Mouse (Mus musculus): ENCODE measurements at regions not wholly inside any gene's neighbourhood (a gene's known extent, or its start where the extent isn't known, plus 50 kb on each side); places are given as distances from the start of the nearest gene placed in this dataset.

GRCm38 (mm10) chr3:103408724-103409123 is 129.6 kb downstream of the Trim33 start:
- ATAC-seq (ENCODE audit: low read depth): no peak
- no peaks in the 10 kb centered on the region for H3K36me3 ChIP-seq (ENCODE audit: control insufficient read depth, insufficient read depth, low read length)
- no peak overlapping the region for H3K4me2 ChIP-seq (ENCODE audit: low read depth, low read length)
- no peak overlapping the region for H3K9ac ChIP-seq (replicated peaks; ENCODE audit: low read depth, low read length)
- H3K27ac ChIP-seq (ENCODE audit: low read depth, low read length): no peak overlapping the region
- no peak overlapping the region for H3K4me3 ChIP-seq (ENCODE audit: low read depth, low read length)
- 81% methylated on average over 5 of the region's 5 CpGs for WGBS
- no peaks in the 10 kb centered on the region for H3K27me3 ChIP-seq (ENCODE audit: control insufficient read depth, insufficient read depth, low read length)
- H3K4me1 ChIP-seq (ENCODE audit: control insufficient read depth, insufficient read depth, low read length): no peaks in the 10 kb centered on the region
- no peaks in the 10 kb centered on the region for H3K9me3 ChIP-seq (ENCODE audit: control insufficient read depth, low read length)

GRCm38 (mm10) chr3:103412247-103412646 is 133.2 kb downstream of the Trim33 start:
- Histone ChIP-seq H3K4me1 (ENCODE audit: control insufficient read depth, insufficient read depth, low read length) (no peaks in the 10 kb centered on the region), H3K27ac (ENCODE audit: low read depth, low read length) (no peak overlapping the region), H3K4me3 (ENCODE audit: low read depth, low read length) (no peak overlapping the region), H3K27me3 (ENCODE audit: control insufficient read depth, insufficient read depth, low read length) (no peaks in the 10 kb centered on the region), H3K36me3 (ENCODE audit: control insufficient read depth, insufficient read depth, low read length) (no peaks in the 10 kb centered on the region), H3K9ac (replicated peaks; ENCODE audit: low read depth, low read length) (no peak overlapping the region), H3K4me2 (ENCODE audit: low read depth, low read length) (no peak overlapping the region), H3K9me3 (ENCODE audit: control insufficient read depth, low read length) (no peaks in the 10 kb centered on the region)
- no peak for ATAC-seq (ENCODE audit: low read depth)
- WGBS: 78% methylated on average over 2 of the region's 2 CpGs

DNA sequence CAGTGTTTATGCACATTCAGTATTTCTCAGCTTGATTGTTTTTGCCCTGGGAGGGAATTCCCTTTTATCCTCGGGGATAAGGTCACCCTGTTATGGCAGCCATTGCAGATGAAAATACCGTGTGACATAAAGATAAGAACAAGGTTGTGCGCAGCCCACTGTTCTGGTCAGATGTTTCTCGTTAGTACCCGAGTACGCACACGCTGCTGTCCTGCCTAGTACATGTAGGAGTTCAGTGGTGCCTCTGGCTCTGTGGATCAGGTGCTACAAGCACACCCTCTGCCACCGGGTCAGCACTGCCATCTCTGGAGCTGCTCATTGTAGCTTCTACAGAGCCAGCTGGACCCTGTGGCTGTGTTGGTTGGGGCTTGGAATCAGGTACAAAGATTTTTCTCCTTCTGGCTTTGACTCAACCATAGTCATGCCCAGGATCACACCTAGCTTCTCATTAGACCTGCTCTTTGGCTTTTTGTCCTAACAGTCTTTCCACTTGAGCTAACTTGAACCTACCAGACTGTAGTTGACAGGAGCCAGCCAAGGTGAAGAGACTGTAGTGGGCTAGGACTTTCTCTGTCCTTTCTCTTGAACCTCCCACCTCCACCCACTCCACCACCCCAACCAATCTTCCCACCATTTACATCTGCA is 136.1 kb downstream of the Trim33 start:
- no peaks in the 10 kb centered on the region for H3K4me1 ChIP-seq (ENCODE audit: control insufficient read depth, insufficient read depth, low read length)
- H3K9me3 ChIP-seq (ENCODE audit: control insufficient read depth, low read length): no peaks in the 10 kb centered on the region
- H3K27ac ChIP-seq (ENCODE audit: low read depth, low read length): no peak overlapping the region
- H3K27me3 ChIP-seq (ENCODE audit: control insufficient read depth, insufficient read depth, low read length): no peaks in the 10 kb centered on the region
- H3K9ac ChIP-seq (replicated peaks; ENCODE audit: low read depth, low read length): no peak overlapping the region
- H3K36me3 ChIP-seq (ENCODE audit: control insufficient read depth, insufficient read depth, low read length): no peaks in the 10 kb centered on the region
- no peak overlapping the region for H3K4me3 ChIP-seq (ENCODE audit: low read depth, low read length)
- no peak for ATAC-seq (ENCODE audit: low read depth)
- 84% methylated on average over 8 of the region's 8 CpGs for WGBS
- H3K4me2 ChIP-seq (ENCODE audit: low read depth, low read length): no peak overlapping the region

- WGBS: 51% methylated on average over 2 of the region's 2 CpGs
Measured at GRCm38 (mm10) chr3:103416296-103416695, 137.2 kb downstream of the Trim33 start.

DNA sequence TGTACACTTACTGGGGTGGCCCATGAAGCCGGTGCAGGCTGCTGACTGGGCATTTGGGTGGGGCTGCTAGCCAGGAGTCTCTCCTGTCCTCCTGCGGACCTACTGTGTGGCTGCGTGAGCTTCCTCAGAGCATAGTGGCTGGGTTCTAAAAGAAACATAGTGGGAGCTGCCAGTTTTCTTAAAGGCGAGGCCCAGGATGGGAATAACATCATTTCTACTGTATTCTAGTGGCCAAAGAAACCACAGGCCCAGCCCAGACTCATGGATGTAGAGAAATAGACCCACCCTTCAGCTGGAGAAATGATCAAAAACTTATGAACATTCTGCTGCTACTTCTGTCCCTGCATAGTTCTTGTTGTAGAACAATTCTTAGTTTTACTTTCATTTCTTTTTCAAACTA is 138.7 kb downstream of the Trim33 start:
- Histone ChIP-seq H3K4me2 (ENCODE audit: low read depth, low read length) (no peak overlapping the region), H3K9me3 (ENCODE audit: control insufficient read depth, low read length) (no peaks in the 10 kb centered on the region), H3K27ac (ENCODE audit: low read depth, low read length) (no peak overlapping the region), H3K27me3 (ENCODE audit: control insufficient read depth, insufficient read depth, low read length) (no peaks in the 10 kb centered on the region), H3K4me1 (ENCODE audit: control insufficient read depth, insufficient read depth, low read length) (peaks cover 12% of the 10 kb centered on the region; the same call in 1 of the 2 replicates), H3K36me3 (ENCODE audit: control insufficient read depth, insufficient read depth, low read length) (no peaks in the 10 kb centered on the region), H3K9ac (replicated peaks; ENCODE audit: low read depth, low read length) (no peak overlapping the region), H3K4me3 (ENCODE audit: low read depth, low read length) (no peak overlapping the region)
- WGBS: 99% methylated on average over 4 of the region's 4 CpGs
- no peak for ATAC-seq (ENCODE audit: low read depth)

More at GRCm38 (mm10) chr3:103416296-103416695, 137.2 kb downstream of the Trim33 start:
- no peak overlapping the region for H3K9ac ChIP-seq (replicated peaks; ENCODE audit: low read depth, low read length)
- H3K4me1 ChIP-seq (ENCODE audit: control insufficient read depth, insufficient read depth, low read length): peaks cover 8% of the 10 kb centered on the region; the same call in 1 of the 2 replicates
- no peaks in the 10 kb centered on the region for H3K9me3 ChIP-seq (ENCODE audit: control insufficient read depth, low read length)
- no peaks in the 10 kb centered on the region for H3K27me3 ChIP-seq (ENCODE audit: control insufficient read depth, insufficient read depth, low read length)
- no peak overlapping the region for H3K27ac ChIP-seq (ENCODE audit: low read depth, low read length)
- ATAC-seq (ENCODE audit: low read depth): no peak
- H3K4me3 ChIP-seq (ENCODE audit: low read depth, low read length): no peak overlapping the region
- H3K36me3 ChIP-seq (ENCODE audit: control insufficient read depth, insufficient read depth, low read length): no peaks in the 10 kb centered on the region
- H3K4me2 ChIP-seq (ENCODE audit: low read depth, low read length): no peak overlapping the region

GRCm38 (mm10) chr3:103419761-103420620 is 140.9 kb downstream of the Trim33 start:
- H3K27me3 ChIP-seq (ENCODE audit: control insufficient read depth, insufficient read depth, low read length): no peaks in the 10 kb centered on the region
- ATAC-seq (ENCODE audit: low read depth): peak; percentile 60; the same call in 1 of the 2 replicates
- H3K9ac ChIP-seq (replicated peaks; ENCODE audit: low read depth, low read length): no peak overlapping the region
- H3K4me3 ChIP-seq (ENCODE audit: low read depth, low read length): no peak overlapping the region
- H3K9me3 ChIP-seq (ENCODE audit: control insufficient read depth, low read length): no peaks in the 10 kb centered on the region
- no peaks in the 10 kb centered on the region for H3K36me3 ChIP-seq (ENCODE audit: control insufficient read depth, insufficient read depth, low read length)
- H3K27ac ChIP-seq (ENCODE audit: low read depth, low read length): peak overlapping the region; percentile 58; the same call in 1 of the 2 replicates
- H3K4me1 ChIP-seq (ENCODE audit: control insufficient read depth, insufficient read depth, low read length): peaks cover 12% of the 10 kb centered on the region; the same call in 1 of the 2 replicates
- H3K4me2 ChIP-seq (ENCODE audit: low read depth, low read length): no peak overlapping the region
- WGBS: 10% methylated on average over 4 of the region's 4 CpGs

DNA sequence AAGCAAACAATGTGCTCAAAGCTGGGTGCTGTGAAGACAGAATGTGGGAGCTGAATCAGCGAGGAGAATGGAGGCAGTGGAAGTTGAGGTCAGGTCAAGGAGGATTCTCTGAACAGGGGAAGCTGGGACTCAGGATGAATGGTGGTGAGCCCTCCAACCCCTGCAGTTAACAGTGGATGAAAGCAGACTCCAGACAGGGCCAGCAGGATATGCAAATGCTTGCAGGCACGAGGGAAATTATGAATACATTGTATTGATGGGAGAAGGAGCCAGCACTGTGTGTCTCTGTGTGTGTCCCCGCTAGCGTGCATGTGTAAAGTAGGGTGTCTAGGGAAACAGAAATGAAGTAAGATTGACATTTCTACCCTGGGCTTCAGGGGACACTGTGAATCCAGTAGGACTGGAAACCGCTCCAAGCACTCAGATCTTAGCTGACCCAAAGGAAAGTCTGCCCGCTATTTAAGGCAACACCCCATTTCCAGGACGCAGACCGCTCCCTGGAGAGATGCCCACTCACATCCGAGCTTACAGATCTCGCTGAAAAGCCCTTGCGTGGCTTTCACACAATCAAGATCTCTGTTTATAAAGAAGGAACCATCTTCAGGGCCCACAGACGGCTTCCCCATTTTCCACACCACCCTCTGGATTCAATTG is 141.7 kb downstream of the Trim33 start:
- H3K27ac ChIP-seq (ENCODE audit: low read depth, low read length): peak overlapping the region; percentile 58
- H3K36me3 ChIP-seq (ENCODE audit: control insufficient read depth, insufficient read depth, low read length): no peaks in the 10 kb centered on the region
- peak; percentile 29; the same call in 1 of the 2 replicates for ATAC-seq (ENCODE audit: low read depth)
- no peak overlapping the region for H3K9ac ChIP-seq (replicated peaks; ENCODE audit: low read depth, low read length)
- 44% methylated on average over 12 of the region's 12 CpGs for WGBS
- H3K27me3 ChIP-seq (ENCODE audit: control insufficient read depth, insufficient read depth, low read length): no peaks in the 10 kb centered on the region
- H3K4me2 ChIP-seq (ENCODE audit: low read depth, low read length): no peak overlapping the region
- no peak overlapping the region for H3K4me3 ChIP-seq (ENCODE audit: low read depth, low read length)
- H3K4me1 ChIP-seq (ENCODE audit: control insufficient read depth, insufficient read depth, low read length): peaks cover 12% of the 10 kb centered on the region; the same call in 1 of the 2 replicates
- no peaks in the 10 kb centered on the region for H3K9me3 ChIP-seq (ENCODE audit: control insufficient read depth, low read length)

DNA sequence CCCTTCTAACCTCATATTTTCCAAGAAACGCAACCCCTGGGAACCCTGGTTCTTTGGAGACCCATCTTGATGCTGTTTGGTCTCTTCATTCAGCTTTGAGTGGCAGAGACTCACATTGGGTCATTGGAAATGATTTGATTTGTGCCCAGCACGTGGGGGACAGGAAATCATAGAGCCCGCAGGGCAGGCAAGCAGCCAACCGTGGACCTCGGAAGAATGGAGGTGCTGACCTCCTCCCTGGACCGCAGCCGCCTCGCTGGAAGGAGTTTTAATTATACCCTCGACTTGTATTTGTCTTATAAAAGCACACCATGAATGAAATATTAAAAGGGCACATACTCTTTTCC is 142.2 kb downstream of the Trim33 start:
- H3K36me3 ChIP-seq (ENCODE audit: control insufficient read depth, insufficient read depth, low read length): no peaks in the 10 kb centered on the region
- no peak overlapping the region for H3K9ac ChIP-seq (replicated peaks; ENCODE audit: low read depth, low read length)
- H3K9me3 ChIP-seq (ENCODE audit: control insufficient read depth, low read length): no peaks in the 10 kb centered on the region
- H3K27me3 ChIP-seq (ENCODE audit: control insufficient read depth, insufficient read depth, low read length): no peaks in the 10 kb centered on the region
- H3K4me3 ChIP-seq (ENCODE audit: low read depth, low read length): no peak overlapping the region
- H3K4me1 ChIP-seq (ENCODE audit: control insufficient read depth, insufficient read depth, low read length): peaks cover 12% of the 10 kb centered on the region; the same call in 1 of the 2 replicates
- no peak overlapping the region for H3K4me2 ChIP-seq (ENCODE audit: low read depth, low read length)
- WGBS: 37% methylated on average over 9 of the region's 9 CpGs
- H3K27ac ChIP-seq (ENCODE audit: low read depth, low read length): no peak overlapping the region
- ATAC-seq (ENCODE audit: low read depth): no peak

- no peaks in the 10 kb centered on the region for H3K9me3 ChIP-seq (ENCODE audit: control insufficient read depth, low read length)
- no peak overlapping the region for H3K4me2 ChIP-seq (ENCODE audit: low read depth, low read length)
- ATAC-seq (ENCODE audit: low read depth): no peak
- H3K4me3 ChIP-seq (ENCODE audit: low read depth, low read length): no peak overlapping the region
- H3K9ac ChIP-seq (replicated peaks; ENCODE audit: low read depth, low read length): no peak overlapping the region
- 63% methylated on average over 12 of the region's 12 CpGs for WGBS
- no peaks in the 10 kb centered on the region for H3K36me3 ChIP-seq (ENCODE audit: control insufficient read depth, insufficient read depth, low read length)
- no peaks in the 10 kb centered on the region for H3K27me3 ChIP-seq (ENCODE audit: control insufficient read depth, insufficient read depth, low read length)
- H3K4me1 ChIP-seq (ENCODE audit: control insufficient read depth, insufficient read depth, low read length): peaks cover 12% of the 10 kb centered on the region; the same call in 1 of the 2 replicates
- H3K27ac ChIP-seq (ENCODE audit: low read depth, low read length): no peak overlapping the region
Measured at GRCm38 (mm10) chr3:103422806-103423205, 143.7 kb downstream of the Trim33 start.
